ENCODE assay signal across 8 mouse cellular contexts in the genomic region with DNA sequence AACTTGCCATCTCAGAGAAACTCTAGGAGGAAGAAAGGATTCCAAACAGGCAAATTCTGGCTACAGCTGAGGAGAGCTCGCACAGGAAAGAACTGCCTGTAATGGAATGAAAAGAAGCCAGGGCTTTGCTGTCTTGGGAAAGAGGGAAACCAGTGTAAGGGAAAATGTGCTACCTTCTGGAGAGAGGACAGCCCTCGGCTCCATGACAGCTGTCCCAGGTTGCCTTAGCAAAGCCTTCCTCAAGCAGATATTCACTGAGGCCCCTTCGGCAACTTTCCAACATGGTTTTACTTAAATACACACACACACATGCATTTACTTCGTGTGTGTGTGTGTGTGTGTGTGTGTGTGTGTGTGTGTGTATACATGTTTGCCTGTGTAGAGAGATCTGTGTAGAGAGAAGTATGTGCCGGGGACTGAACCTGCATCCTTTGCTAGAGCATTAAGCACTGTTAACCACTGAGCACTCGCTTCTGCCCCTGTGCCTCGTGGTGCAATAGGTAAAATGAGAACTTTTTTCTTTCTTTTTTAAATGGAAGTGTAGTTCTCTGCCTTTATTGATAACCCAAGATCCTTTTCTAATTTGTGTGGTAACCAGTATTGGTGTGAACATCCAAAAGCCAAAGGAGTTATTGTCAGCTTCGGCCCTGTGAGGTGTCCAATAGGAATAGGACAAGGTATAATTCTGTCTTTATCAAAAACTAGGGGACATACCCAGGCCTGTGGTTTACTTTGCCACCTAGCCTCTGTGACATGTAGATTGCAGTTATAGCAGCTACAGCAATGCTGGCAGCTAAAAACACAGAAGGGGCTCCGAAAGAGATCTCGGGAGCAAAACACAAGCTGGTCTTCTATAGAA.
A peak's percentile ranks its signal among the peaks of the same experiment; 100 is the strongest.
DNase-seq lines count a peak whose midpoint lies in the region; ATAC-seq and TF ChIP-seq lines count a peak whose summit lies in the region.

No protein-coding gene starts in this region.

- in situ Hi-C loops in Patski (cut with MboI; ENCODE audit: low pct_unique_long_range_greater_than_20kb) = loop anchor here (25.0 kb wide), 2 partner anchors 1520 to 1595 kb away; a partner anchor contains a TSS

- DNase-seq in layer of hippocampus, adult 11-12 months (ENCODE audit: low spot score) = peak; percentile 7
- DNase-seq in layer of hippocampus, postnatal 36 days = no peak
- no peak for DNase-seq in Patski (ENCODE audit: low read depth, low spot score)
- peak; percentile 46 for DNase-seq in induced T-regulatory cell, adult 2 months (ENCODE audit: low read depth)
- DNase-seq in ovary, adult 18-20 months (ENCODE audit: low spot score) = no peak
- no peak for DNase-seq in urinary bladder, postnatal 10 days (ENCODE audit: low spot score)

- no peak for TF ChIP-seq CTCF in Patski (IDR thresholded peaks at IDR 0.05)

- CTCF ChIA-PET in Patski (lab: Charles Lee) = no interaction called here

- peak overlapping the region; percentile 48 for H3K4me2 ChIP-seq in embryonic facial prominence, embryonic 15.5 days (replicated peaks)
- H3K4me2 ChIP-seq in midbrain, embryonic 12.5 days (replicated peaks) = peak overlapping the region; percentile 53

- H3K9ac ChIP-seq in embryonic facial prominence, embryonic 15.5 days = no peak overlapping the region
- peak overlapping the region; percentile 76 for H3K9ac ChIP-seq in midbrain, embryonic 12.5 days (replicated peaks)

- POLR2A ChIA-PET in Patski (lab: Charles Lee) = interaction anchor here (0.6 kb wide), 1 partner anchor 123 kb away, joined by 3 read pairs; no protein-coding TSS in a partner anchor

- H3K27ac ChIP-seq in embryonic facial prominence, embryonic 15.5 days (replicated peaks) = peak overlapping the region; percentile 92
- H3K27ac ChIP-seq in midbrain, embryonic 12.5 days (replicated peaks) = peak overlapping the region; percentile 95

- ATAC-seq in Patski = peak; percentile 12
- ATAC-seq in embryonic facial prominence, embryonic 15.5 days (ENCODE audit: insufficient number of reproducible peaks, low FRiP score, low TSS enrichment, low read depth) = no peak
- peak; percentile 41 for ATAC-seq in midbrain, embryonic 12.5 days (ENCODE audit: low FRiP score, low read depth)

- H3K9me3 ChIP-seq in embryonic facial prominence, embryonic 15.5 days (replicated peaks) = no peaks in the 10 kb centered on the region
- no peaks in the 10 kb centered on the region for H3K9me3 ChIP-seq in midbrain, embryonic 12.5 days

- H3K4me1 ChIP-seq in embryonic facial prominence, embryonic 15.5 days = peaks cover 4% of the 10 kb centered on the region; the same call in 1 of the 2 replicates
- peaks cover 16% of the 10 kb centered on the region for H3K4me1 ChIP-seq in midbrain, embryonic 12.5 days

- no peaks in the 10 kb centered on the region; the same call in 1 of the 2 replicates for H3K36me3 ChIP-seq in embryonic facial prominence, embryonic 15.5 days
- H3K36me3 ChIP-seq in midbrain, embryonic 12.5 days = peaks cover 6% of the 10 kb centered on the region; the same call in 1 of the 2 replicates

- no peaks in the 10 kb centered on the region for H3K27me3 ChIP-seq in Patski
- no peaks in the 10 kb centered on the region for H3K27me3 ChIP-seq in embryonic facial prominence, embryonic 15.5 days
- no peaks in the 10 kb centered on the region for H3K27me3 ChIP-seq in midbrain, embryonic 12.5 days

- H3K4me3 ChIP-seq in embryonic facial prominence, embryonic 15.5 days (replicated peaks) = peak overlapping the region; percentile 59
- H3K4me3 ChIP-seq in midbrain, embryonic 12.5 days = peak overlapping the region; percentile 55

- 28% methylated on average over 10 of the region's 10 CpGs for WGBS in embryonic facial prominence, embryonic 15.5 days
- WGBS in midbrain, embryonic 12.5 days = 35% methylated on average over 10 of the region's 10 CpGs

Comparison
In these comparisons a context has a peak if more than half of its experiments do, and no peak if none do; other contexts are left out.
1. DNase-seq: peak in layer of hippocampus, adult 11-12 months (single experiment) and induced T-regulatory cell, adult 2 months (single experiment); none in layer of hippocampus, postnatal 36 days (0 of 2), Patski (single experiment), ovary, adult 18-20 months (single experiment) and urinary bladder, postnatal 10 days (single experiment).